Mouse (Mus musculus): Measurements from ENCODE around the gene Ptov1.

GRCm38 (mm10) chr7:44839491-44840191 lies 29.9 kb downstream of the Ptov1 start:
- TF ChIP-seq EP300 (IDR thresholded peaks at IDR 0.05; ENCODE audit: low read depth) (no peak), CTCF (IDR thresholded peaks at IDR 0.05; ENCODE audit: low read depth) (no peak)
